Mouse (Mus musculus) neutrophil, adult 5-6 weeks (primary cell): ENCODE measurements around the gene Map2k1. TPM values are rescaled to one million over a fixed set of nuclear protein-coding genes. Genes with fewer than 3 reads are reported as not detected.
"Not testable (repeated sequence)": the region's sequence is repeated elsewhere in the genome, so short reads cannot be mapped to it uniquely, and the experiment has no call there.

Source experiments
- ATAC-seq: fragments of 151-379, 151-347 bp; 2 replicates; pipeline ENCODE4 v1.8.0; 2017; ENCODE audit warnings: mild to moderate bottlenecking, moderate TSS enrichment; ENCODE audit not compliant: insufficient number of reproducible peaks, poor library complexity, low FRiP score, severe bottlenecking; ENCODE audit errors: extremely low read depth
- total RNA-seq: library from RNA; stranded (forward); fragments of 200-1000 nt; gene quantifications from 2 replicates; pipeline ENCODE4 v1.2.3, GENCODE M21; 2017

Gene Map2k1
- total RNA-seq: 137 and 143 TPM in 2 replicates

DNA sequence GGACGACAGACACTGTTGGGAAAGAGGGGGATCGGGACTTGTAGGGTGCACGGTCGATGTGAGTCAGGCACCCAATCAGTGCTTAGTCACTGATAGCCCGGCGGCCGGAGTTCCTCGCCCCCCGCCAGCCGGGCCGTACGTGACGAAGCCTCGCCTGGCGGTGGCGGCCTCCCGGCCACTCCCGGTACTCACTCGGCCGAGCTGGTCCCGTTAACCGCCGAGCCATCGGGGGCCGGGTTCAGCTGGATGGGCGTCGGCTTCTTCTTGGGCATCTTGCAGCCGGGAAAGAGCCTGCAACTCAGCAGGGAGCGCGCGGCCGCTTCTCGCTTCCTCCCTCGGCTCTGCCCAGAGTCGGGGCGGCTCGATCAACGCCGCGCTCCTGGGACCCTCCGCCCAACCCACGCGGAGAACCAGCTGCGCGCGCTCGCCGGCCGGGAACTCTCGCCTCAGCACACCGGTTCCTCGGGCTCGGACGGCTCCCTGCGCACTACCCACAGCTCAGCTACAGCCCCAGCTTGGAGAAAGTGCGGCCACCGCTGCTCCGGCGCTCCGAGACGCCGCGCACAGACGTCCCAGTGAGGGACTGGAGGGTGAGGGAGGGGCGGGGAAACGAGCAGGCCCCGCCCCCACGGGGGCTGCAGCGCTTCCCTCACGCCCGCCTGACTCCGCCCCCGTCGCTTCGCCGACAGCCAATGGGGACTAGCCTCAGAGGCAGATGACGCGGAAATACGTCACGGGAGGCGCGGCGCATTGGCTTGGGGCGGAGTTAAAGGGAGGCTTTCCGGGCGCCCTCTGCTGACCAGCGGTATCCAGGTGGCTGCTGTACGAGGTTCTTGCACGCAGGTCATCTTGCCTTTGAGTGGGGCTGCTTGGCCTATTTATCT, at the start of gene Map2k1:
TSS of gene Map2k1 (minus strand) at position 611 of the 884 bp plus-strand sequence.
- peak; percentile 96 for ATAC-seq

DNA sequence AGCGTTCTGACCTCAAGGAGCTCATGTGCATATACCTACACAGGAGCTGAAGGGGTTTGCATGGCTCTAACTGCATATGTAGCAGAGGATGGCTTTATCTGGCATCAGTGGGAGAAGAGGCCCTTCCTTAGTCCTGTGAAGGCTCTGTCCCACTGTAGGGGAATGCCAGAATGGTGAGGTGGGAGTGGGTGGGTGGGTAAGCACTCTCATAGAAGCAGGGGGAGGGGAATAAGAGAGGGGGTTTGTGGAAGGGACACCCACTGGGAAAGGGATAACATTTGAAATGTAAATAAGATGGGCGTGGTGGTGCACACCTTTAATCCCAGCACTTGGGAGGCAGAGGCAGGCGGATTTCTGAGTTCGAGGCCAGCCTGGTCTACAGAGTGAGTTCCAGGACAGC, 49.7 kb upstream of the Map2k1 start:
- not testable (repeated sequence) for ATAC-seq

DNA sequence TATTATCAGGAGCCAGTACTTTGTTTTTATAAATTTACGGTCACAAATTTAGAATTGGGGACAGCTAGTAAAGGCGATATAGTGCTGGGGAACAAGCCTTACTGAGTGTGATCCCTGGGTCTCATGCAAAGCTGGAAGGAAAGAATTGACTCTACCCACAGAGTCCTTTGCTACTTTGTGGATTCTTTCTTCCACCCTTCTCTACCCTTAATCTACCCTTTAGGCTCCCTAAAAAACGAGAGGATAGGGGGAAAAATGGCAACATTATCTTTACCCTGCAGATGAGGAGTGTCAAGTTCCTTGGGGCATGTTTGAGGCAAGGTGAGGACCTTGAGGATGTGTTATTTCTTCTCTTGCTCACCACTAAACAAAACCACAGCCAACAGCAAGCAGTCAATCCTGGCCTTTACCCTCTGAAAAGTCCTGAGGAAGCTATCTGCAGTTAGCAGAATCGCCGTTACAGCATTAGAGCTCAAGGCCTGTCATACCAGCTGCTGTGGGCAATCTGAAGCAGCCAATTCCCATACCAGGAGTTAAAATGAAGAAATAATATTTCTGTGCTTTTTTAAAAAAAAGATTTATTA, 29.1 kb upstream of the Map2k1 start:
- ATAC-seq: no peak

DNA sequence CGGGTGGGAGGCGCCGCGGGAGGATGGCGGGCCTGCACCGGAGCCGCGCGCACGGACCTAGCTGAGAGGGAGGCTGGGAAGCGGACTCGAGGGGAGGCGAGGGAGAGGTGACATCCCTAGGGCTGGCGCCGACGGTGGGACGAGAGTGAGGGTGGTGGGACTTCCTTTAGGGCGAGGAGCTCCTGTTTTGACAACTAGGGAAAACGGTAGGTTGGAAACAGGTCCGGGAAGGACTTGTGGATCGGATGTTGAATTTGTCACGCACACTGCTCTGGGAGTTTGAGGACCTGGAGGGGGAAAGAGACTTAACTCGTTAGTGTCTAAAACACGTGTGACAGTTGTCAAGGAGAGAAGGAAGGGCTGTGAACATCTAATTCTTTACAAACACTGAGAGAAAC, 28.3 kb upstream of the Map2k1 start:
- no peak; the same call in 1 of the 2 replicates for ATAC-seq

DNA sequence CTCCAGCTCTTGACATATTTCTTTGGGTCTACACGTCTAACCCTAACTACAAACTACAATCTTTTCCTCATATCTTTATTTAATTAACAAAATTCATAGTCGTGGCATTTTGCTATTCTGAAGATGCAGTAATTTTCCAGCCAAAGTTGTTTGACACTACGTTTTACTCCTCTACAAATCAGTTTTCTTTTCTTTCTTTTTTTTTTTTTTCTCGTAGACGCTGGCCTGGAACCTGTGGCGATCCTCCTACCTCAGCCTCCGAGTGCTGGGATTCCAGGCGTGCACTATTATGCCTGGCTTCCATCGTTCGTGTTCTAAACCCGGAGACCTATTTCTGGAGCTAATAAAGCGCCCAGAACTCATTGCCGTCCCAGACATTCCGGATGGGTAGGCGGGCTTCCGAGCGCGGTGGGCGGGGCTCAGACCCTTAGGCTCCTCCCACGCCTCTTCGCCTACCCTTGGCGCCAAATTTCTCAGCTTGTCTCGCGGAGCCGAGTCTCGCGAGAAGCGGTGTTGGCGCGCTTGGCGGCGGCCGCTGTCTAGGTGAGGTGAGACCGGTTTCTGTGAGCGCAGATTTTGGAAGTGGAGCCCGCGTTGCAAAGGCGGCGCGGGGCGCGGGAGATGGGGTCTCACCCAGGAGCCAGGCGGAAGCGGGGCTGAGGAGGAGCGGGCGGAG, 27.8 kb upstream of the Map2k1 start, which contains the start of gene Tipin:
TSS of gene Tipin (plus strand) at position 477 of the 676 bp plus-strand sequence.
- ATAC-seq: peak; percentile 93

DNA sequence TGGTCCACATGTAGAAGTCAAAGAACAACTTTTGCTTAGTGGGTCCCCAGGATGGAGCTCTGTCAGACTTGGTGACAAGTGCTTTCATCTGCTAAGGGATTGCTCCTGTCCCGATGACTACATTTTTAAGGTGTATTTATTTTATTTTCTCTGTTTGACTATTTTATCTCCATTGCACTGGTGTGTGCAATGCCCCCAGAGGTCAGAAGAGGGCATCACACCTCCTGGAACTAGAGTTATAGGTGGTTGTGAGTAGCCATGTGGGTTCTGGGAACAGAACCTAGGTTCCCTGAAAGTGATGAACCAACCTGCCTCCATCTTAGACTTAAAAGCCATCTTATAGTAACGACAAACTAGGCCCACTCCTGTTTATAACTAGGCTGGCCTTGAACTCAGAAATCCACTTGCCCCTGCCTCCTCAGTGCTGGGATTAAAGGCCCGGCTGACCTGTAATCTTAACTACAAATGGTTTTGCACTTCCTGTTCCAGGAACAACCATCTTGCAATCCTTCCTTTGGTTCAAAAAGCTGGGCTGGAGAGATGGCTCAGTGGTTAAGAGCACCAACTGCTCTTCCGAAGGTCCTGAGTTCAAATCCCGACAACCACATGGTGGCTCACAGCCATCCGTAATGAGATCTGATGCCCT, 25.4 kb upstream of the Map2k1 start:
- no peak for ATAC-seq

DNA sequence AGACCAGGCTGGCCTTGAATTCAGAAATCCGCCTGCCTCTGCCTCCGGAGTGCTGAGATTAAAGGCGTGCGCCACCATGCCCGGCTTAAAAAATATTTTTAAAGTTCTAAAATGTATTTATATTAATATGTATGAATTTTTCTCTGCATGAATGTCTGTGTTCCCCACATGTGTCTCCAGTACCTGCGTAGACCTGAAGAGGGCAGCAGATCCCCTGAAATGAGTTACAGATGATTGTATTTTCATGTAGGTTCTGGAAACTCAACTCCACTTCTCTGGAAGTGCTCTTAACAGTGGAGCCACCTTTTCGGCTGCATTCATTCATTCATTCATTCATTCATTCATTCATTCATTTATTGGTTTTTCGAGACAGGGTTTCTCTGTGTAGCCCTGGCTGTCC, 24.3 kb upstream of the Map2k1 start:
- peak; percentile 65; the same call in 1 of the 2 replicates for ATAC-seq

DNA sequence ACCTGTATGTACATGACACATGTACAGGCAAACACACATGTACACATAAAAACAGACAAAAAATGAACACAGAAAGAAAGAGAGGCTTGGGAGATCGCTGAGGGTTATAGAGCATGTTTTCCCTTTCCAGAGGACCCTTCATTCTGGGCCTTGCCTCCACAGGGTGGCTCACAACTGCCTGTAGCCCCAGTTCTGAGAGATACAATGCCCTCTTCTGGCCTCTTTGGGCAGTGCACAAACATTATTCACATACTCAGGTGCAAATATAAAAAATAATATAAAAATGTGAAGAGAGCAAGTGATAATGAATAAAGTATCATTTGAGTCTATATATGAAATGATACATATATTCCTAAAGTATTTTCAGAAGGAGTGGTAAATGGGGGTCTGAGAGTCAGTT, 21.5 kb upstream of the Map2k1 start:
- no peak for ATAC-seq

DNA sequence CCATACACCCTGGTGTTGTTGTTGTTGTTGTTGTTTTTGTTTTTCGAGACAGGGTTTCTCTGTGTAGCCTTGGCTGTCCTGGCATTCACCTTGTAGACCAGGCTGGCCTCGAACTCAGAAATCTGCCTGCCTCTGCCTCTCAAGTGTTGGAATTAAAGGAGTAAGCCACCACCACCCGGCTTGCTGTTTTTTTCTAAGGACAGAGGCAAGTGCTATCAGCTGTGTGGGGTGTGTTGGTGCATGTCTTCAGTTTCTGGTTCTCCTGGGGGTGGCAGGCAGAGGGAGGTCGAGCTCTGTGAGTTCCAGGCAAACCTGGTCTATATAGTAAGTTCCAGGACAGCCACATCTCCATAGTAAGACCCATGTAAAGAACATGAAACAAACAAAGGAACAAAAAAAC, 20.9 kb upstream of the Map2k1 start:
- no peak for ATAC-seq

DNA sequence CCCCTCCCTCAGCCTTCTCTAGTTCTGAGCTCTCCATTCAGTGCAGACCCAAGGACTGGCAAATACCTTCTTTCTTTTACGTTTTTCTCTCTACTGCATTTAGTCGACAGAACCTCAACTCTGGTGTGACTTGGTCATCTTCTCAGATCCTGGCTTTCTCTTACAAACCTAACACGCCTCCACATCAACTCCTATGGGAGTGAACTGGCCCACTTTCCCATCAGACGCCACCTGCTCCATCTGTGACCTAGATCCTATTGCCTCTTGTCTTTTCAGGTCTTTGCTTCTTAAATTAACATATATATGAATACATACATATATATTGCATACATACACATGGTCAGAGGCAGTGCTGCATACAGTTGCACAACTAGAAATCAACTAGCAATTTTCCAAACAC, 20.3 kb upstream of the Map2k1 start:
- no peak for ATAC-seq

DNA sequence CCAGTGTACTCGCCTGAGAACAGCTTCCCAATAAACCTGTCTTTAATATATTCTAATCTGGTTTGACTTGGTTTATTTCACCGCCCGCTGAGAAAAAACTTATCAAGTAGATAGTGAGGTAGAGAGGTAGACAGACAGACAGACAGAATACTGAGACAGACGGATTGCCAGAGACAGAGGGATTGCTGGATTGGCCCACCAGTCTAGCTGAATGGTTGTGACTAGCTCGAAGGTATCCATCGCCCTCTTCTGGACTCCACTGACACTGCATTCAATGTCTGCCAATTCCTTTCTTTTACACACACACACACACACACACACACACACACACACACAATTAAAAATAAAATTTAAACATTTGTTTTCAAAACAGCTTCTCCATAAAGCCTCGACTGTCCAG, 19.2 kb upstream of the Map2k1 start:
- ATAC-seq: 0 out of 2 replicates have a peak, but pooled peaks have one; percentile 46

DNA sequence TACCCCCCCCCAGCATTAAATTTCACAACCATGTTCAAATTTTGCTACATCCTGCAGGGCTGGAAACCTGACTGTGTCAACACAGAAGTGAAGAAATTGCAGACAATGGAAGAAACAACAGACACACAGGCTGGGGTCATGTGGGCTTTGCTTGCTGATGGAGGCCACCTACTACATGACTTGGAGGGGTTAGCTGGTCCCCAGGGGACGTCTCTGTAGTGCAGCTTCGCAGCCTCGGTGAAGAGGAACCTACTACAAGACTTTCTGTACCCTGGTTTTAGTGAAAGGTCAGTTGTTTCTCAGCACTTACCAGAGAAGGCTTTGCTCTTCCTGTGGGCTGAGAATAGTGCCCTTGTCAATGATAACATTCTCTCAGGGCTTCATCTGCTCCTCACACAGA, 17.8 kb upstream of the Map2k1 start:
- no peak for ATAC-seq

DNA sequence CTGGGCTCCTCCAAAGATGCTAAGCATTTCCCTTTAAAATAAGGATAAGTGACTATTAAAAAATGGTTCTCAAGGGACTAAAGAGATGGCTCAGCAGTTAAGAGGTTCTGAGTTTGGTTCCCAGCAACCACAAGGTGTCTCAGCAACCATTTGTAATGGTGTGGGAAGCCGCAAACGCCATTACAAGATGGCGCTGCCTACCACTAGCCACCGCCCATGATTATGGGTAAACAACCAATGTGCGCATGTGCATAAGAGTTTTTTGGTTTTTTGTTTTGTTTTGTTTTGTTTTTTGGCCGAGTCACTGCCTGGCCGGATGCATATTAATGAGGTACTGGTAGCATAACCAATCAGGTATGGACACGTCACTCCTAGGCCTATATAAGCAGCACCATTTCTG, 15.4 kb upstream of the Map2k1 start:
- ATAC-seq: not testable (repeated sequence)

DNA sequence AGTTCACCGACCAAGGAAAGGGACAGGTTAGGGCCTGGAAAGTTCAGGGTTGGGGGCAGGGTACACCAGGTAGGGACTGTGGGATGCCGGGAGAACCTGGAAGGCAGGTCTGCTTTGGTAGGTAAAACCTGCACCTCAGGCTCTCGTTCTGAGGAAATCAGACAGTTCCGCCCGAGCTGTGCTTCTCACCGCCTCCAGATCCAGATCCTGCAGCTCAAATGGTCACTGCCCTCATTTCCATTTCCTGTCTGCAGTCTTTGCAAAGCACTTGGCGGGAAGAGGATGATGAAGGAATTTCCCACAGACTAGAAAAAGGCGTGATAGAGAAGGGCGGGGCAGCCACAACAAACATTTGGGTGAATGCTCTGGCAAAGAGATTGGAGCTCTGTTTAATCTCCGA, 14.8 kb upstream of the Map2k1 start:
- no peak for ATAC-seq

DNA sequence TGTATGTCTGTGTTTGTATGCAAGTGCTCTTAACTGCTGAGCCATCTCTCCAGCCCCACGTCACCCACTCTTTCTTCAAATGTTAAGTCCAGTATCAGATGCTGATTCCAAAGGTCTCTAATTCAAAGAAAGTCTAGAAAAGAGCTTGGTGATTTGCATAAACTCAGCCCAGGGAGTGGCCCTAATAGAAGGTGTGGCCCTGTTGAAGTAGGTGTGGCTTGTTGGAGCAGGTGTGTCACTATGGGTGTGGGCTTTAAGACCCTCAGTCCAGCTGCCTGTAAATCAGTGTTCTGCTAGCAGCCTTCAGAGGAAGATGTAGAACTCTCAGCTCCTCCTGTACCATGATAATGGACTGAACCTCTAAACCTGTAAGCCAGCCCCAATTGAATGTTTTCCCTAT, 13.8 kb upstream of the Map2k1 start:
- no peak for ATAC-seq

DNA sequence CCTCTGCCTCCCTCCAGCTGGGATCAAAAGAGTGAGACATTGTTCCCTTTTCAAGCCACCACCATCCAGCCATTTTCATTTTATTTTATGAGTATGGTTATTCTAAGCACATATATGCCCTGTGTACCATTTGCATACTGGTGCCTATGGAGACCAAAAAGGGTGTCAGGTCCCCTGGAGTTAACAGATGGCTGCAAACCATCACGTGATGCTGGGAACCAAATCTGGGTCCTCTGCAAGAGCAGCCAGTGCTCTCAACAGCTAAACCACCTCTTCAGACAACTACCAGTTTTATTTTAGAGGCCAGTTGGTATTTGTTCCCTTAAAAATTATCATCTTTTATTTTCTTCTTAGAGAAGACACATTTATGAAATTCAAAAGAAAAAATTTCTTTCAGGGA, 11.4 kb upstream of the Map2k1 start:
- no peak for ATAC-seq

DNA sequence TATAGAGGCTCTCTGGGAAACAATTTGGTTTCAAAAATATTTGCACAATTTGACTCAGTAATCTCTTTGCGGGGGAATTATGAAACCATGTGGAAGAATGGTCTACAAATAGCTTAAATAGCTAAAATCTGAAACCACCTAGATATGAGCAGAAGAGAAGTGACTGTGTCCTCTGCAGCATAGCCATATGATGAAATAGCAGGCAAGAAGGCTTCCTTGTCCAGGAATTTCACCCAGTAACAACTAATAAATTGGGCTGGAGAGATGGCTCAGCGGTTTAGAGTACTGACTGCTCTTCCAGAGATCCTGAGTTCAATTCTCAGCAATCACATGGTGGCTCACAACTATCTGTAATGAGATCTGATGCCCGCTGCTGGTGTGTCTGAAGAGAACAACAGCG, 7.6 kb upstream of the Map2k1 start:
- no peak for ATAC-seq

DNA sequence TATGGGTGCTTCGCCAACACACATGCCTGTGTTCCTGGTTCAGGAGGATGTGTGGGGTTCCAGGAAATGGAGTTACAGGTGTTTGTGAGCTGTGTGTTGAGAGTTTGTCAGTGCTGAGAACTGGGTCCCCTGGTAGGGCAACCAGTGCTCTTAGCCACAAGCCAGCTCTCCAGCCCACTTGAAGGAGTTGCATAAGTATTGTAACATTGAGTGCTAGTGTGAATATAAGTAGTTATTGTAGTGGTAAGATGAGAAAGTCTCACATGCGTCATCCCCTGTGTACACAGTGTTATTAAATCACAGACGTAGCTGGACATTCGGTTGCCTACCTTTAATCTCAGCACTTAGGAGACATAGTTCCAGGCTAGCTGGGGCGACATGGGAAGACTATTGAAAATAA, 6.5 kb upstream of the Map2k1 start:
- no peak for ATAC-seq

DNA sequence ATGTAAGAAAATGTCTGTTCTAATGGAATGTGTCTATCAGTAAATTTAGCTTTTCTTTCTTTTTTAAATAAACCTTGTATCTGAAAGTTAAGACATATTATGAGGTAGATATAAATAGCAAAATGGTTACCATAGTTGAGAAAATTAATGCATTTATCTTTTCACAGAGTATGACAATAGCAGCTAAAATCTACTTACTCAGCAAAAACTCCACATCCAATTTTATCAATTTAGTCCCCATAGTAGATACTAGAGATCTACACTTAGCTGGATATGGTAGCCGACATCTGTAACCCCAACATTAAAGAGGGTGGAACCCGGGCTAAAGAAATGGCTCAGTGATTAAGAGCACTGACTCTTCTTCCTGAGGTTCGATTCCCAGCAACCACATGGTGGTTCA, 2.8 kb upstream of the Map2k1 start:
- ATAC-seq: no peak
